Mouse (Mus musculus) cerebellum, postnatal 14 days (tissue): Measurements from ENCODE around the gene Tbc1d10b.

Experiments
- DNase-seq, 2 experiments: peaks; one replicate each; pipeline ENCODE4 v3.0.0; 2021; ENCODE audit warnings: mixed read lengths in 2 of 2

Tbc1d10b gene

DNA sequence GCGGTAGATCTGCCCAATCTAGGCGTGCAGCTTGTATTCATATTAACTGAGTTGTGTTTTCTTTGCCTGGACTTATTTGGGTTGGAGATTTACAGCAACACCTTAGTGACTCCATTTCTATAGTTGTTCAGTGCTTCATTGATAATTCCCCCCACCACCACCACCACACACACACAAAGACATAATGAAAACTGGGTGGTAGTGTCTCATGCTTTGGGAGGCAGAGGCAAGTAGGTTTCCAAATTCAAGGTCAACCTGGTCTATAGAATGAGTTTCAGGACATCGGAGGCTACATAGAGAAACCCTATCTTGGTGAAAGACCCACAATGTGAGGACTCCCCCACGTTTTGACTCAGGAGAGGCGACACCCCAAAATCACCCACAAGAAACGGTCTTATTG, 16.3 kb upstream of the Tbc1d10b start:
- DNase-seq: no peak

DNA sequence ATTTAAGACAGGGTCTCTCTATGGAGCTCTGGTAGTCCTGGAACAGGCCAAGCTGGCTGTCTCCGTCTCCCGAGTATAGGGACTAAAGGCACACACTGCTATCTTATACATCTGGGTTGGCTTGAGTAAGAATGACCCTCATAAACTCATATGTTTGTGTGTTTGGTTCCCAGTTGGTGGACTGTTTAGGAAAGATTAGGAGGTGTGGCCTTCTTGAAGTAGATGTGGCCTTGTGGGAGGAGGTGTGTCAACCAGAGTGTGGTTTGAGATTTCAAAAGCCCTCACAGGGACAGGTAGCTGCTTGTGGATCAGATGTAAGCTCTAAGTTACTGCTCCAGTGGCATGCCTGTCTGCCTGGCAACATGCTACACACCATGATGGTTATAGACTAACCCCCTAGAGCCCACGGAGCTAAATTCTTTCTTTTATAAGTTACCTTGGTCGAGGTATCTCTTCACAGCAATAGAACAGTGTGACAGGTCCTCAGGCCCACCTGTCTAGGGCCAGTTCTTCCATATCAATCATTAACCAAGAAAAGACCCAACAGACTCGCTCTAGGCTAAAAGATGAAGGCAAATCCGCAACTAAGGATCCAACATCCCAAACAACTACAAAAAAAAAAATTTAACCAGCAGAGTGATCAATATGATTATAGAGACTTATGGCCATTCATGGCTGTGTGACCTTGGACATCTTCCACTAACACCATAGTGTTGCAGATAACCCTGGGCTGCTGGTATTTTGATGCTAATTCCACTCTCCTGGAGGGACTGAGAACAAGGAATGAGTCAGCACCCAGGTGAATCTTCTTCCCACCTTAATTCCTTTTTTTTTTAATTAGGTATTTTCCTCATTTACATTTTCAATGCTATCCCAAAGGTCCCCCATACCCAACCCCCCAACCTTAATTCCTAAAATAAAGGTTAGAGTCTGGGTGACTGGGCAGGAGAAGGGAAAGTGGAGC, 15.5 kb upstream of the Tbc1d10b start:
- DNase-seq: no peak

DNA sequence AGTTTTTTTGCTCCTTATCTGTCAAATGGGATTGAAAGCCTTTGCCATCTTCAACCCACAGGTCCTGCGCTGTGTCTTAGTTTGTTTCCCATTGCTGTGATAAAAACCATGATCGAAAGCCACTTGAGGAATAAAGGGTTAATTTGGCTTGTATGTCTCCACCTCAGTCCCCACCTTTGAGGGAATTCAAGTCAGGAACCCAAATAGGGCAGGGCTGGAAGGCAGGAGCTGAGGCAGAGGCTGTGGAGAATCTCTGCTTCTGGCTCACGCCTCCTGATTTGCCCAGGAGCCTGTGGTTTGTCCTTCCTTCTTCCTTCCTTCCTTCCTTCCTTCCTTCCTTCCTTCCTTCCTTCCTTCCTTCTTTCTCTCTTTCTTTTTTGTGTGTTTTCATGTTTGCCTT, 14.8 kb upstream of the Tbc1d10b start:
- no peak for DNase-seq

DNA sequence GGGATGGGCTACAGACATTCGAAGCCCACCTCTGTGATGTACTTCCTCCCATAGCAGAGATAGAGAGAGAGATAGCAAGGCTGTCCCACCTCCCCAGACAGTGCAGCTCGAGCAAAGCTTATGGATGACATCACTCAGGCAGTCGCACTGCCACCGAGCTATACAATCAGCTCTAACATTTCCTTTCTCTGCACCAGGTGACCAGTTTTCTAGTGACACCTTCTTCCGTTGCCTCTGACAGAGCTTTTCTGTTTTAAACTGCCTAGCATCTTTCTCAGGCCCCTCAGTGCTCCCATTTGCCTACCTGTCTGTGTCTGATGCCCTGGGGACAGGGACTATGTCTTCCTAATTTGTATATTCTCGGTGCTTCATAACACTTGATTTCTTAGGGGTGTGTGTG, 12.2 kb upstream of the Tbc1d10b start:
- DNase-seq: no peak

DNA sequence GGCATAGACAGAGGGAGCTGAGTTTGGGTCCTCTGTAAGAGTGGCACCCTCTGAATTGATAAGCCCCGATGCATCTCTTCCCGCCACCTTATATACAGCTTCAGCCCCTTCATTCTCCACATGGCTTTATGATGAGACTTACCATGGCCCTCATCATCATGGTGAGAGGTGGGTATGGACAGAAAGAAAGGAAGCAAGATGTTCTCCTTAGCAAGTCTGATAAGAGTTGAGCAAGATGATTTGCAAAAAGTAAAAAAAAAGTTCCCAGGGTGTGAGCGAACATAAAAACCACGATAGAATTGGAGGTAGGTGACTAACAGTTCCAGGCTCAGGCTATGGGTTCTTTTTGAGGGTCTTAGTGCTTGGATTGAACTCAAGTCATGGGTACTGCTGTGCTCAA, 10.4 kb upstream of the Tbc1d10b start:
- no peak for DNase-seq

DNA sequence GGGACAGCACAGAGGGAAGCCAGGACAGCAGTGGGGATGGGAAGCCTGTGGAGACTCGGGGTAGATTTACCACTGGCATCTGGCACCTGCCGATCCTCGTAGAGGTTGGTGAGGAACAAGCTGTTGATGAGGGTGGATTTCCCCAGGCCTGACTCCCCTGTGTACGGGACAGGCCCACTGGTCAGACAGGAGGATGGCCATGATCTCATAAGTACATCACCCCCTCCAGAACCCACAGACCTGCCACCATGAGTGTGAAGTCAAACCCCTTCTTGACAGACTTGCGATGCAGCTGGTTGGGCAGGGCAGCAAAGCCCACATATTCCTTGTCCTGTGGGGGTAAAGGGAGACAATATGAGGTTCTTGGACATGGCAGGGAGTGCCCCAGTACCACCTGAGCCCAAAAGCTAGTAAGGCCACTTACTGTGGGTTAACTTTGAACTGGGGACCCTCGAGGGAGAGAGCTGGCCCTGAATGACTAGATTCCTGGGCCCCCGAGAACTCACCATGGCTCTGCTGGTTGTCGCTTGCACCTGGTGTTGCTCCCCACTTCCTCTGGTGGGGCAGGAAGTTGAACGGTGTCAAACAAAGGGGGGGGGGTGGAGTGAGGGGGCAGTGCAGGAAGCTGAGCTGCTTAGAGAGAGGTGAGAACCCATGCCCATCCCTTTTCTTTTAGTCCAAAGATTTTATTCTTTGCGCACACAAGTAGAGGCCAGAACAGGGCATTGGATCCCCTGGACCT, 9.8 kb upstream of the Tbc1d10b start:
- no peak for DNase-seq

DNA sequence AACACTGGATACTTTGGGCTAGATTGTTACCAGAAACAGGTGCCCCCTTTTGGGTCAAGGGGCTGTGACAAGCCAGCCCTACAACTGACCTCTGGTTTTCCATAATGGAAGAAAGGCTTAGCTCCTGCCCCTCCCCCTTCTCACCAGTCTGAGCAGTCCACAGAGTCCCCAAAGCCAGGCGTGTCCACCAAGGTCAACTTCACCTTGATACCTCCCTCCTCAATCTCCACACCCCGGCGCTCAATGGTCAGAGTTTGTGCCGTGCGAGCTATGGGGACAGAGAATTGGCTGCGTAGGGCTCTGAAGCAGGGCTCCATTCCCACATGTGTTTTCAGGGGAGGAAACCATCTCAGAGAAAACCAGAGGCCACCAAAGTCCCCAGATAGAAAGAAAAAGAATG, 9.2 kb upstream of the Tbc1d10b start:
- DNase-seq: no peak

DNA sequence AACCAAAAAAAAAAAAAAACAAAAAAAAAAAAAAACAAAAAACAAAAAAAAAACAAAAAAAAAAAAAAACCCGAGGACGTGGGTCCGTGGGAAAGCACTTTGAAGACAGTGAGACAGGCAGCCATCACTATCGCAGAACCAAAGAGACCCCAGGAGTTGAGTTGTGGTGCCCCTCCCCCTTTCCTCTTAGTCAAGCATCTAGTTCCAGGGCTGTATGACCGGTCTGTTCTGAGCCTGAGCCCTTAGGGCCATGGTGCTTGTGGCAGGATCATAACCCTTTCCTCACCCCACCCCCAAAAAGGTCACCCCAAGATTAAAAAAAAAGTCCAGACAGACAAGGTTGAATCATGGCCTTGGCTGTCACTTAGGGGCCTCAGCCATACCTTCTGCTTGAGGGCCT, 8.0 kb upstream of the Tbc1d10b start:
- no peak for DNase-seq

DNA sequence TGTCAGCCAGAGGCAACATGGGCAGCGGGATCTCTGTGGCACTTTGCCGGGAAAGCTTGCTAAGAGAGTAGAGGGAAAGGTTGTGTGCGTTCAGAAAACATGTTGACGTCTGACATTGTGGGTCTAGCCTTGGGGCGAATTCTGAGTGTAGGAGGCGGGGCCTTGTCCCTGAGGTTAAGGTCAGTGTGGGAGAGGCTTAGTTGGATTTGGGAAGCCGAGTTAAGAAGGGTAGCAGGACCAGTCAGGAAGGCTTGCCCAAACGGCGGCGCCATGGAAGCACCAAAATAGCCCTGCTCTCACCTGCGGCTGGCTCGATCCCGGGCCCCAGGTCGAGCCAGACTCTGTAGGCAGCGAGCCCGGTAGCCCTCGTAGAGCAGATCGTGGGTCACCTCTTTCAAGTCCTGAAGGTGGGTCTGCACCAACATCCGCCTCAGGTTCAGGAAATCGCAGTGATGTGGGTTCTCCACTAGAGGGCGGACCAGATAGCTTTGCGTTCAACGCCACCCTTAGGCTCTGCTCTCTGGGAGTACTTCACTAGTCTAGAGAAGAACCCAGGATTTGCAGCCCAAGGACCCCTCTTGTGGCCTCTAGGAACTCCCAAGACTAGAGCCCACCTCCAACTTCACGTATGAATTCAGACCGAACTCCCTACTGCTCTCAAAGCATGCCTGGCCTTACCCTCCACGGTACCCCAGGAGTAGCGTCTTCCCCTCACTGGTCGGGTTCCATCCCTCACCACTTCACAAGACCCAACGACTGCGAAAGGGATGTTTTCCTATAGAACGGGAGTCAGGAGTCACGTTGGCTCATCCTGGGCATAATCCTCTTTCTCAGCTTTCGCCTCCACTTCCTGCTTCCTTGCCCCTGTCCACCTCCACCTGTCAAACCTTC, 7.0 kb upstream of the Tbc1d10b start:
- peak; percentile 79 to 80 for DNase-seq

DNA sequence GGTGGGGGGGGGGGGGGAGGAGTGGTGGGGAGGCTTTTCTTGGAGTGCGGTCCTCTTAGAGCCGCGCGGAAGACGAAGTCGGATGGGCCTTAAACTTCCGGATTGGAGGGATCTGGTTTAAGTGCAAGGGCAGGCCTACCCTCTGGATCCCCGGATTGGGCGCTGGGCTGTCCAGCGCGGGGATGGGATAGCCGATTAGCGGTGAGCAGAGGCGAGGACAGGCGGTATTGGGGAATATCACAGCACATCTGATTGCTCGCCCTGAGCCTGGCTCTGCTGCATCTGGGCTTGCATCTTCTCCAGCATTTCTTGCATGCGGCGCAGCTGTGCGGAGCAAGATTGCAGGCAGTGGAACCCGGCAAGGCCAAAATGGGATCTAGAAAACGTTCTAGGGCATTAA, 6.3 kb upstream of the Tbc1d10b start:
- DNase-seq: no peak

DNA sequence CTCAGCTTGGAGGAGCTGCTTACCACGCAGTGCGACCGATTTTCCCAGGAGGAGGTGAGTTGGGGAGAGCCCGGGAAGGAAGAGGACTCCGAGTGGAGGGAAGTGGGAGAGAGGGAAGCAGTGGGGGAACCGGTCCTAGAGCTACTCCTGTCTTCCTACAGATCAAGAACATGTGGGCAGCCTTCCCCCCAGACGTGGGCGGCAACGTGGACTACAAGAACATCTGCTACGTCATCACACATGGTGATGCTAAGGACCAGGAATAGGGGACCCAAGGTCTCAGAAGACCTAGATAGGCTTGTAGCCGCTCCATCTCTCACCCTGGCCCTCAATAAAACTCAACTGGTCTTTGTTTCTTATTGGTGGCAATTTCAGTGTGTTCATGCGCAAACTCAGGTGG, 5.7 kb upstream of the Tbc1d10b start:
- DNase-seq: no peak

DNA sequence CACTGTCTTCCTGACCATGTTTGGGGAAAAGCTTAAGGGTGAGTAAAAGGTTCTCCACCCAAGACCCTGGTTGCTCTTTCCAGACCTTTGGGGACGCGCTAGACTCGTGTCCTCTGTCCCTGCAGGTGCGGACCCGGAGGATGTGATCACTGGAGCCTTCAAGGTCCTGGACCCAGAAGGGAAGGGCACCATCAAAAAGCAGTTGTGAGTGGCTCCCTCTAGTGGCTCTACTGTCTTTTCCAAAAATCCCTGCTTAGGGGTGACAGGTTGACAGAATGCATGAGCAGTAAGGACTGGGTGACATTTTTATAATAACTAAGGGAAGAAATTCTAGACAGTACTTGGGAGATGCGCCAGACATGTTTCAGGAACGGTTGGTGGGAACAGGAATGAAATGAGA, 5.2 kb upstream of the Tbc1d10b start:
- peak; percentile 69 to 76 for DNase-seq

DNA sequence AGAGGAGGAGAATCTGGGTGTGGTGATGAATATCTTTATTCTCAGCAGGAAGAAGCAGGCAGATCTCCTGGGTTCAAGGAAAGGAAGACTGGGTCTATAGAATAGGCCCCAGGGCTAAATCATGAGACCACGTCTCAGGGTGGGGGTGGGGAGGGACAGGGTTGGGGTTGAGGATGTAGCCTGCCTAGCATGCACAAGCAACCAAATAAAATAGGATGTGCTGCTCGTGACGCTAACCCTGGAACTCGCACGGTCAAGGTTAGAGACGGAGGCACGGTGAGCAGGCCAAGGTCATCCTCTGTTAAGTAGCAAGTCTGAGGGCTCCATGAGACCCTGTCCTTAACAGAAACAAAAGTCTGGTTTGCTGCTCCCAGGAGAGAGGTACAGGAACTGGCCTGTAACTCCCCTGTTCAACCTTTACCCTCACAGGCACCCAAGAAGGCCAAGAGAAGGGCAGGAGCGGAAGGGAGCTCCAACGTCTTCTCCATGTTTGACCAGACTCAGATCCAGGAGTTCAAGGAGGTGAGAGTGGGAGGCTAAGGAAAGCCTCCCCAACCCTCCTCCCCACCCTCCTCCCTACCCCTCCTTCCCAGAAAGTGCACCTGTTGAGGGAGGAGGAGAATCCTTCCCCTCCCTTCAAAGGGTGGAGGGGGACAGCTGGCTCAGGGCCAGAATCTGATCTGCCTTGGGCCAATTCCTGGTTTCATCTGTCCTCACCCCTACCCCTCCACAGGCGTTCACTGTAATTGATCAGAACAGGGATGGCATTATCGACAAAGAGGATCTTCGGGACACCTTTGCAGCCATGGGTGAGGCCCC, 4.4 kb upstream of the Tbc1d10b start:
- DNase-seq: no peak

DNA sequence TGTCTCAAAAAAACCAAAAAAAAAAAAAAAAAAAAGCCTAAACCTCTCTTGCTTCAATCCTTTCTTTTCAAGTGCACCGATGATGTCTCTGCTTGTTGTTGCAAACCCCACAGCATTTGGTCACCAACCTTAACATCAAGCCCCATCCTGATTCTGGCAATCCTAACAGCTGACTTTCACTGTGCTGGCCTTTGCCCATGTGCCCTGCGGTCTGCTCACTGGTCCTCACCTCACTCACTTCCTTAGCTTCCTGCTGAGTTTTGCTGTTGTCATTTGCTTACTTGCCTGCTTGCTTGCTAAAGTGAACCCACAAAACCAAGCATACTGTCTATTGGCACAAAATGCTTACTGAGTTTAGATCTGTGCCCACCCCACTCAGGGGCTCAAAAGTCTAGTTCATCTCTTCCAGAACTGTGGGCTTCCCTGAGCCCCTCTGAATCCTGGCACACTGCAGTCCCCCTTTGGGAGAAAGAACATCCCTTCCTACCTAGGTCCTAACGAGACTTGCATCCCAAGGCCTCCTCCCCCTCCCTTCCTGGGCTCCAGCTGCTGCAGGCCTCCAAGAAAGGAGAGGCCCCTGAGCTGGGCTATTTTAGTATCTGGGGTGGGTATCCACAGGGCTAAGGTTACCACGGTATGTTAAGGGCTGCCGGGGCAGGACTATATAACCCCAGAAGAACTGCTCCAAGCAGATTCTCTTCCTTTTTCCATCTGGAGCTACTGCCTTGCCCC, 2.9 kb upstream of the Tbc1d10b start:
- DNase-seq: no peak

DNA sequence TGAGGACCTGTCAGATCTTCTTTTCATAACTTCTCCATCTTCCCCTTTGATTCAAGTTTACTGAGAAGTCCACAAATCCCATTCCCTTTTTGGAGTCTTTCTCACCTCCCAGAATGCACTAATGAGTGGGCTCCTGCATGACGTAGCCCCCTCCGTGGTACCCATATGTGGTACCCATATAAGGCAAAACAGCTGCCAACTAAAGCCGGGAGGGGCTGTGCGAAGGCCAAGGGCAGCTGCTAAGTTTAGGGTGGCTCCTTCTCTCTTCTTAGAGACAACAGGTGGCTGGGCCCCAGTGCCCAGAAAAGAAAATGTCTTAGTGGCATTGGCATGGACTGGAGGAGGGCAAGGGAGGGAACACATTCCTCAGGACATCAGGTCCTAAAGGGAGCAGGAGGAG, 2.0 kb upstream of the Tbc1d10b start:
- DNase-seq: no peak

DNA sequence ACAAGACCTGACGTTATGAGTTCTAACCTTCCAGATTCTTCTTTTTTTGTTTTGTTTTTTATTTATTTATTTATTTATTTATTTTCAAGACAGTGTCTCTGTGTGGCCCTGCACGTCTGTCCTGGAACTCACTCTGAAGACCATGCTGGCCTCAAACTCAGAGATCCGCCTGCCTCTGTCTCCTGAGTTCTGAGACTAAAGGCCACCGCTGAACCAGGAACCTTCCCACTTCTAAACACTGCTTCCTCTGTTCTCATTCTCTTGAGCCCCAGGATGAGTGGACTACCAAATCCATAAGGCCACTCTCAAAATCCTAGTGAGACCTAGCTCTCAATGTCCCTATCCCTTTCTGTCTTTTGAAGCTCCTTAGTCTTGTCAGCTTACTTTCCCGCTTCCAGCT, 1.6 kb upstream of the Tbc1d10b start:
- no peak for DNase-seq

DNA sequence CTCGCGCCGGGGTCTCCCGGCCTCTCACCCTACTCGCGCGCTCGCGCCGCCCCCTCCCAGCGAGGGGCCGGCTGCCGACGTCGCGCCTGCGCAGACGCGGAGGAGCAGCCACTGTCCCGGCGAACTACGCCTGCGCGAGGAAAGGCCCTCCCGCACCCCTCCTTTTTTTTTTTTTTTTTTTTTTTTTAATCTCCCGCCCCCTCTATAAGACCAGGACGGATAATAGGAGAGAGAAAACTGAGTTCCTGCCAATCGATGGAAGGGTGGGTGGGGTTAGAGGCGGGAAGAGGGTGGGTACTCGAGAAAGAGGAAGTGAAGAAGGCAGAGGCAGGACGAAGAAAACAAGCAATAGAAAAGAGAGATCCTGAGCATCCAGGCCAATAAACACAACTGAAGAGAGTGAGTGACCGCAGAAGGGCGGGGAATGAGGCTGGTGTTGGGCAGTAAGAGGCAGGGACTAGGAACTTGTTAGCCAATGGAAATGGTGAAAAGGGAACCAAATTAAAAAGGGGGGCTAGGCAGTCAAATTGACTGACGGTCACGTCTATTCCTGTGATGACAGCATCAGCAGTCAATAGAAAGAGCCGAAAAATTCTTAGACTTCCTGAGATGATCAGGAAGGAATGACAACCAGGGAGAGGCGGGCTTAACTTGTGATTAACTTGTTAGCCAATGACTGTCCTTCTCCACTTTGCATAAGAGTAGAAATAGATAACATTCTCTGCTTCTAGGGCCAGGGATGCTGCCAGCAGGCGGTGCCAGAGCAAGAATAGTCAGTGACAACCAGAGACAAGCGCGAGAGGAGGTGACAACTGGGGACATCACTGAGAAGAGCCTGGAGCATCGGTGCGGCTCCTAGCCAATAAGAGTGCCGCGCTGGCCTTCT, 528 bp upstream of the Tbc1d10b start, which contains the start of gene Mylpf:
Gene Mylpf (plus strand): TSS at position 338 of the 886 bp plus-strand sequence.
- DNase-seq: peak; percentile 96 to 97

DNA sequence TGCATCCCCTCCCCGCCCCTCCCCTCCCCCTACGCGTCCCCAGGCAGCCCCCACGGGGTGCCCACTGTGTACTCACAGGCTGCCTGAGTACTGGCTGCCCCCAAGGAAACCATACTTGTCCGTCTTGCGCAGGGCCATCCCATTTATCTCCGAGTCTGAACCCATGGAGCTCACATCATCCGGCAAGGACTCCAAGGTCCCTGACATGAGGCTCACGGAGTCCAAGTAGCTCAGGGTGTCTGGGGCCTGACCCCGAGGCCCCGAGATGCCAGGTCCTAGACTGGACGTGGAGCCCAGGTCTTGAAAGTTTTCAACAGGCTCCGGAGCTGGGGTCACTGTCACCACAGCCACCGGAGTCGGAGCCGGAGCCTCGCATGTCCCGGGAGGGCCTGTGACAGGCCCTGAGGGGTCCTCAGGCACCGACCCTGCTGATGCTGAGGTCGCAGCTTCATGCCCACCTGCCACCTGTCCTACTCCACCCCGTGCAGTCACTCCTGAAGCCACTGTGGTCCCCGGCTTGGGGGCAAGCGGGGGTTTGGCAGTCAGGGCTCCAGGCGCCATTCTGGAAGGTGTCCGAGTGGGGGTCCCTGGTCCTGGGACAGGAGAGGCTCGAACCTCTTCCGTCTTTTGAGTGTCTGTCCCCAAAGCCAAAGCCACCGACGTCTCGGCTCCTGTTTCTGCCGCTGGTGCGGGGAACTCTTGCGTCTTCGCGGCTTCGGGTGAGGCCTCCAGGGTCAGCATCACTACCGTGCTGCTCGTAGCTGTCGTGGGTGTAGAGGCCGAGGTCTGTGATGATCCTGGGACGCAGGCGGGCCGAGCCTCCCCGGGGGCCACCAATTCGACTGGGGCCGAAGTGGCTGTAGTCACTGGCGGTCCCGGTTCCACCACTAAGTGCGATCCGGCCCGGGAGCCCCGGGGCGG, 634 bp downstream of the Tbc1d10b start:
- peak; percentile 53 to 64 for DNase-seq

DNA sequence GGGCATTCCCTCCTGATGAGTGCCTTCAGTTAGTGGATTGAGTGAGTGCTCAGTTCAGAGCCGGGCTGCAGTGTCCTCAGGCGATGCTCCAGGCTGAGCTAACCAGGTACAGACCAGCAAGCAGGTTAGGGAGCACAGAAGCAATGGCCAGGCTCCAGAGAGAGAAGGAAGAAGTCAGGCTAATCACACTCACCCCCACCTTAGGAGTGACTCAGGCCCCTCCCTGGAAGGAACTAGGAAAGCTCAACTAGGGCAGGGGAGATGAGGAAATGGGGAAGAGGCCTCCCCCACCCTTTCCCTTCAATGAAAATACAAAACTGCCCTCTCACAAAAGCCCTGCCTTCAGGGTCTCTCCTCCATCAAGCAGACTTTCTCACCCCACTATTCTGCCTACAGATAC, 1.7 kb downstream of the Tbc1d10b start:
- DNase-seq: no peak
